In genomic region chr16:79279006-79279405, GRCm38 (mm10) we compare ENCODE assay signal across 26 mouse cellular contexts.
"Had no signal": no experiment of that assay in that cellular context is flagged by ENCODE, and none has a peak within 500 bp of the region (broad histone marks: within the 10 kb centered on the region; RNA-seq: fewer than 3 reads in every experiment).

No protein-coding gene starts in this region.

- H3K36me3 ChIP-seq: embryonic facial prominence, embryonic 10.5 days; embryonic facial prominence, embryonic 12.5 days; embryonic facial prominence, embryonic 13.5 days; embryonic facial prominence, embryonic 15.5 days; forebrain, embryonic 10.5 days; forebrain, embryonic 12.5 days; forebrain, embryonic 15.5 days had no signal

- H3K27me3 ChIP-seq: embryonic facial prominence, embryonic 12.5 days; embryonic facial prominence, embryonic 13.5 days; embryonic facial prominence, embryonic 15.5 days; forebrain, embryonic 12.5 days; forebrain, embryonic 13.5 days; forebrain, embryonic 15.5 days had no signal

- ATAC-seq: forebrain, embryonic 13.5 days; forebrain, embryonic 14.5 days; forebrain, embryonic 15.5 days; forebrain, embryonic 16.5 days; forebrain, postnatal 0 days had no signal

- H3K27ac ChIP-seq: embryonic facial prominence, embryonic 10.5 days; embryonic facial prominence, embryonic 12.5 days; embryonic facial prominence, embryonic 13.5 days; embryonic facial prominence, embryonic 15.5 days; forebrain, embryonic 10.5 days; forebrain, embryonic 12.5 days; forebrain, embryonic 13.5 days; forebrain, embryonic 15.5 days; gastrocnemius, adult 2 months; heart, adult 2 months had no signal

- DNase-seq: cerebellum, adult 2 months; cerebellum, adult 8-10 months; cerebellum, adult 9-10 months; cerebellum, adult 9-11 months; cerebellum, postnatal 36 days; embryo, embryonic 11 days; forebrain, postnatal 0 days; gastrocnemius, adult 2 months; gastrocnemius, postnatal 10 days; gastrocnemius, postnatal 14 days; gastrocnemius, postnatal 25 days; gastrocnemius, postnatal 36 days; heart, adult 11 months; heart, adult 18-20 months; heart, adult 2 months had no signal

- H3K4me3 ChIP-seq: embryonic facial prominence, embryonic 10.5 days; embryonic facial prominence, embryonic 12.5 days; embryonic facial prominence, embryonic 13.5 days; embryonic facial prominence, embryonic 15.5 days; erythroblast, embryonic 14.5 days; forebrain, embryonic 10.5 days; forebrain, embryonic 12.5 days; forebrain, embryonic 13.5 days; forebrain, embryonic 15.5 days; gastrocnemius, adult 2 months; heart, adult 2 months had no signal

- H3K9ac ChIP-seq: embryonic facial prominence, embryonic 12.5 days; embryonic facial prominence, embryonic 13.5 days; embryonic facial prominence, embryonic 15.5 days; forebrain, embryonic 12.5 days; forebrain, embryonic 13.5 days; forebrain, embryonic 15.5 days; forebrain, postnatal 0 days had no signal

- H3K9me3 ChIP-seq: embryonic facial prominence, embryonic 10.5 days; embryonic facial prominence, embryonic 12.5 days; embryonic facial prominence, embryonic 13.5 days; embryonic facial prominence, embryonic 15.5 days; forebrain, embryonic 10.5 days; forebrain, embryonic 12.5 days; forebrain, embryonic 13.5 days; forebrain, embryonic 15.5 days had no signal

- H3K4me1 ChIP-seq: embryonic facial prominence, embryonic 10.5 days; embryonic facial prominence, embryonic 12.5 days; embryonic facial prominence, embryonic 13.5 days; embryonic facial prominence, embryonic 15.5 days; forebrain, embryonic 10.5 days; forebrain, embryonic 12.5 days; forebrain, embryonic 13.5 days; forebrain, embryonic 15.5 days had no signal

- H3K4me2 ChIP-seq: embryonic facial prominence, embryonic 12.5 days; embryonic facial prominence, embryonic 13.5 days; embryonic facial prominence, embryonic 15.5 days; forebrain, embryonic 12.5 days; forebrain, embryonic 13.5 days; forebrain, embryonic 15.5 days had no signal
